Mouse (Mus musculus) cerebellum, adult 2 months (tissue): ENCODE results near the gene Shc2.

ENCODE experiments used
- CTCF ChIP-seq: fragments of 200-500 bp; IDR thresholded peaks from 2 replicates; pipeline ENCODE4 v1.5.1; 2011; ENCODE audit warnings: low read depth, mild to moderate bottlenecking, control low read depth, low read length, moderate library complexity, borderline replicate concordance; ENCODE audit not compliant: insufficient read depth
- POLR2A ChIP-seq: fragments of 200-500 bp; IDR thresholded peaks from 2 replicates; pipeline ENCODE4 v1.6.1; 2011; ENCODE audit warnings: low read length, control low read depth, borderline replicate concordance; ENCODE audit not compliant: insufficient read depth

DNA sequence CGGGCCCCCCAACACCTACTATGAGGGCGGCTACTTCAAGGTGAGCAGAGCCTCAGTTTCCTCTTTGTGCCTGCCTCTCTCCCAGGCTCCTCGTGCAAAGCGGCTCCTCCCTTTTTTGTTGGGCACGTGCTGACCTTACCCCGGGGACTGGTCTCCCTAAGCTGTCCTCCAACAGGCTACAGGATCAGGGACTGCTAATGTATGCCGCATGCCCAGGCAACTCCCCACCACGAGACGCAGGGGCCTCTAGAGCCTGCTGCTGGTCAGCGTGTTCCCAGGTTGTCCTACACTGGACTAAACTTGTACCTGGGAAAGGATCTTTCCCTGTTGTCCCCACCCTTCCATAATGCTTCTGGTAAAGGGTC lies 44.8 kb upstream of the Shc2 start:
- no peak for TF ChIP-seq CTCF
- no peak for TF ChIP-seq POLR2A
